Mouse (Mus musculus): Measurements from ENCODE around the gene Haspin. TPM values are rescaled to one million over a fixed set of nuclear protein-coding genes. Genes with fewer than 3 reads are reported as not detected.
"Not testable (repeated sequence)": the region's sequence is repeated elsewhere in the genome, so short reads cannot be mapped to it uniquely, and the experiment has no call there.

Haspin gene
- total RNA-seq, 1 experiment from 2014 or later, result 12.2 TPM

DNA sequence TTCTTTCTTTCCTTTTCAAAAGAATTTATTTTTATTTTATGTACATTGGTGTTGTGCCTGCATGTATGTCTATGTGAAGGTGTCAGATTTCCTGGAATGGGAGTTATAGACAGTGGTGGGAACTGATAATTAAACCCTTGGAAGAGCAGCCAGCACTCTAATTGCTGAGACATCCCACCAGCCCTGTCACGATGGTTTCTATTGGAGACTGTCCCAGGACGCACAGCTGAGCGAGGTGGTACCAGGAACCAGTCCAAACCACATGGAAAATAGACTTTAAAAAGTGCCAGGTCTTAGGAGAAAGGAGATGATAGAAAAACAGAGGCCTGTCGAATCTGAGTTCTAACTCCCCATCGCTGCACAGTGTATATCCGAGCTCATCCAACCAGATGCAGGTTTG is 17.0 kb upstream of the Haspin start:
- no peak for ATAC-seq (replicated peaks in 1 of 2; ENCODE audit: insufficient read depth in 1 of 2, low FRiP score in 2 of 2, low TSS enrichment in 1 of 2, low read depth in 1 of 2, poor library complexity in 2 of 2, severe bottlenecking in 2 of 2)

DNA sequence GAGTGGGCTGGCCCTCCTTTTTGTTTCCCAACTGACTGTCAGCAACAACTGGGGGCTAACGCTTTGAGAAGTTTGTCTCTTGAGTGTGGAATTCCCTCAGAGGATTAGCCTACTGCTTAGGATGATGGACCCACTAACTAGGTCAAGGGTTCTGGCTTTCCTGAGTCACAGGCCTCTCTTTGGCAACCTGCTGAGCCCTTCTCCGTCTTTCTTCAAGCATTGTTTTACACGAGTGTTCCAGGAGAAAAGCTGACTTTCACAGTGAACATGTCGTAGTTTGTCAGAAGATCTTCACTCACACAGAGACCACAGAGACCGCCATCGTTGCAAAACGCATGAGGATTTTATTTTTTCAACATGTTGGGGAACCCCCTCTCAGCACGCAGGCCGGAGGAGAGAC is 10.1 kb upstream of the Haspin start:
- no peak for ATAC-seq (replicated peaks in 1 of 2; ENCODE audit: insufficient read depth in 1 of 2, low FRiP score in 2 of 2, low TSS enrichment in 1 of 2, low read depth in 1 of 2, poor library complexity in 2 of 2, severe bottlenecking in 2 of 2)

- no peak for ATAC-seq (replicated peaks in 1 of 2; ENCODE audit: insufficient read depth in 1 of 2, low FRiP score in 2 of 2, low TSS enrichment in 1 of 2, low read depth in 1 of 2, poor library complexity in 2 of 2, severe bottlenecking in 2 of 2)
These were observed 8.9 kb upstream of the Haspin start for GRCm38 (mm10) chr11:73146975-73147365.

- no peak for ATAC-seq (replicated peaks in 1 of 2; ENCODE audit: insufficient read depth in 1 of 2, low FRiP score in 2 of 2, low TSS enrichment in 1 of 2, low read depth in 1 of 2, poor library complexity in 2 of 2, severe bottlenecking in 2 of 2)
These were observed 8.2 kb upstream of the Haspin start for GRCm38 (mm10) chr11:73146026-73146974.

DNA sequence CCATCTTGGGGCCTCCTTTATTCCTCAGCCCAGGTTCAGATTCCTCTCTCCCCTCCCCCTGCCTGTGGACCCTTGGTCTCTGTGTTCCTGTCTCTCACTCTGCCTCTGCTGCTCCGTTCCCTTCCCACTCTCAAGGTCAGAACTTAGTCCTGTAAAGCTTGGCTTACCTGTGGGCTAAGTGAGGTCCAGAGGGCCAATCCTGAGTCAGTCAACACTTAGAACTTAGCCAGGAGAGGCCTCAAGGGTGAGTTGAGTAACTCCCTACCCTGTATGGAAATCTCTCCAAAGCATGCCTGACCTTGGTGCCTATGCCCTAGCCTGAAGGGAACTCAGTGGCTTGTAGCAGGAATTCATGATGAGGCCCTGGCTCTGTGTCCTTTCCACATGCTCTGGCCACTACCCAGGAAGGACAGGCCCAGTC is 6.2 kb upstream of the Haspin start:
- ATAC-seq (replicated peaks in 1 of 2; ENCODE audit: insufficient read depth in 1 of 2, low FRiP score in 2 of 2, low TSS enrichment in 1 of 2, low read depth in 1 of 2, poor library complexity in 2 of 2, severe bottlenecking in 2 of 2), result no peak

DNA sequence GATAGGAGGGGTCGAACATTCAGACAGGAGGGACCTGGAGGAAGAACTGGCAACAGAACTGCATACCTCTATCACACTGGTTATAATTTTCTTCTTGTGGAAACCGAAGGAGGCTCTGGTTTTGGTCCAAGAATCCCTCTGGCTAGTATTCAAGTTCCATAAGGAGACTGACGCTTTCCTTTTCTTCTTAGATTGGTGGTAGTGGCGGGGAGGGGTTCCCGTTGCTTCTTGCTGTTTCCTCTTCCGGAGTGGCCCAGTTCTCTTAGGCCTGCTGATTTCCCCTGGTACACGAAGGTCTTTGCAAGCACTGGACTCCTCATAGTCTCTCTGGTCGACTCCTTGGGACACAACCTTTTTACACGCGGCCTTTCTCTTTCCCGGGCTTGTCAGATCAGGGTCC is 978 bp downstream of the Haspin start:
- no peak; a peak in 1 of 4 replicates for ATAC-seq (replicated peaks in 1 of 2; ENCODE audit: insufficient read depth in 1 of 2, low FRiP score in 2 of 2, low TSS enrichment in 1 of 2, low read depth in 1 of 2, poor library complexity in 2 of 2, severe bottlenecking in 2 of 2)

GRCm38 (mm10) chr11:73136587-73136986 is 1.5 kb downstream of the Haspin start:
- ATAC-seq (replicated peaks in 1 of 2; ENCODE audit: insufficient read depth in 1 of 2, low FRiP score in 2 of 2, low TSS enrichment in 1 of 2, low read depth in 1 of 2, poor library complexity in 2 of 2, severe bottlenecking in 2 of 2), result no peak

GRCm38 (mm10) chr11:73134222-73134621 is 3.9 kb downstream of the Haspin start:
- no peak for ATAC-seq (replicated peaks in 1 of 2; ENCODE audit: insufficient read depth in 1 of 2, low FRiP score in 2 of 2, low TSS enrichment in 1 of 2, low read depth in 1 of 2, poor library complexity in 2 of 2, severe bottlenecking in 2 of 2)

- ATAC-seq (replicated peaks in 1 of 2; ENCODE audit: insufficient read depth in 1 of 2, low FRiP score in 2 of 2, low TSS enrichment in 1 of 2, low read depth in 1 of 2, poor library complexity in 2 of 2, severe bottlenecking in 2 of 2), result peak in 1 of 2 experiments; percentile 38; a peak in 1 of 4 replicates
These were observed 5.1 kb downstream of the Haspin start for GRCm38 (mm10) chr11:73132999-73133398.

DNA sequence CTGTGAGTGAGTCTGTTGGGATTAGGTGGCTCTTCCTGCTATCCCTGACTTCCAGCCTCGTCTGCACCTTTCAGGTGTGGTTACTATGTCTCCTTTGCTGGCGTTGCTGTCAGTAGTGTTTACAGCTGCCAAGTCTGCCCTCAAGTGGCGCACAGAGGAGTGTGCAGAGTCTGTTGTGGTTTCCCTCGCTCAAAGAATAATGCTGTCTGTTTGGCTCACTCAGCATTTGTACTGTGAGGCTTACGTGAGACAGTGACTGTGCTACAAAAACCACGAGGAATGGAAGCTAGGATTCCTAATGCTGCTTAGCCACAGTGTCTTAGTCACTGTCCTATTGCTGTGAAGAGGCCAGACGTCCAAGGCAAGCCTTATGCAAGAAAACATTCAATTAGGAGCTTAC is 7.1 kb downstream of the Haspin start:
- ATAC-seq (replicated peaks in 1 of 2; ENCODE audit: insufficient read depth in 1 of 2, low FRiP score in 2 of 2, low TSS enrichment in 1 of 2, low read depth in 1 of 2, poor library complexity in 2 of 2, severe bottlenecking in 2 of 2), result peak; percentile 68 to 78; a peak in 3 of 4 replicates

GRCm38 (mm10) chr11:73126495-73126894 is 11.6 kb downstream of the Haspin start:
- no peak for ATAC-seq (replicated peaks in 1 of 2; ENCODE audit: insufficient read depth in 1 of 2, low FRiP score in 2 of 2, low TSS enrichment in 1 of 2, low read depth in 1 of 2, poor library complexity in 2 of 2, severe bottlenecking in 2 of 2)

DNA sequence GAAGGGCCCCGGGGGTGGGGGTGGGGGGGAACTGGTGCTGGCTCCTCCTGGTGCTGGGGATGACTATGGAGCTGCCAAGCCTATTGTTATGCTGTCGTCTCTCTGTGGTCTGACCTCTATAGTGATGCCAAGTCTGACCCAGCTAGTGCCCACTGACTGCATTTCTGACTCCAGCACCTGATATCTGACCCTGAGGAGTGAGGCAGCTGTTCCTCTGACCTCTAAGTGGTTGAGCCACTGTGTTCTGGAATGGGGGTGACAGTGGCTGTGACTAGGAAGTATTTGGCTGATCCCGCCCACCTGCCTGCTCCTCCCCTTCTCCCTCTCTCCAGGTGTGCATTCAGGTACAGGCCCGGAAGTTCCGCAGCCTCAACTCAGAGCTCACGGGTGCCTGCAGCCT is 26.7 kb downstream of the Haspin start:
- no peak for ATAC-seq (replicated peaks in 1 of 2; ENCODE audit: insufficient read depth in 1 of 2, low FRiP score in 2 of 2, low TSS enrichment in 1 of 2, low read depth in 1 of 2, poor library complexity in 2 of 2, severe bottlenecking in 2 of 2)

DNA sequence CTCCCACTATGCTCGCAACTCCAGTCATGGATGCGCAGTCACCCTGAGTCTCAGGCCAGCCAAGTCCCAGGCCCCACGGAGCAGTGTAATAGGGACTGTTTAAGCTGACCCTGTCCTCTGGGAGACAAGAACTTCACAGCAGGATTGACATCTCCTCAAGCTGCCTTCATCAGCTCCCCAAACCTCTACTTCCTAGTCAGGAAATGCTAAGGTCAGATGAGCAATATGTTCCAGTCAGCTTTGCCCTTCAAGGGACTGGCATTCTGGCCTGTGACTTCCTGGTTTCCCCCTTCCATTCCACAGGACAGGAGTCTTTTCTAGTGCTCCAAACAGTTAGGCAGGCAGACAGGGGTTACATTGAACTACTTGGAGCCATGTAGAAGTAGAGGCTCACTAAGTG is 28.2 kb downstream of the Haspin start:
- no peak for ATAC-seq (replicated peaks in 1 of 2; ENCODE audit: insufficient read depth in 1 of 2, low FRiP score in 2 of 2, low TSS enrichment in 1 of 2, low read depth in 1 of 2, poor library complexity in 2 of 2, severe bottlenecking in 2 of 2)

- ATAC-seq (replicated peaks in 1 of 2; ENCODE audit: insufficient read depth in 1 of 2, low FRiP score in 2 of 2, low TSS enrichment in 1 of 2, low read depth in 1 of 2, poor library complexity in 2 of 2, severe bottlenecking in 2 of 2), result no peak
These were observed 29.0 kb downstream of the Haspin start for GRCm38 (mm10) chr11:73108898-73109625.

GRCm38 (mm10) chr11:73108195-73108897 is 29.7 kb downstream of the Haspin start:
- peak; percentile 74 to 84 for ATAC-seq (replicated peaks in 1 of 2; ENCODE audit: insufficient read depth in 1 of 2, low FRiP score in 2 of 2, low TSS enrichment in 1 of 2, low read depth in 1 of 2, poor library complexity in 2 of 2, severe bottlenecking in 2 of 2)

- not testable (repeated sequence) for ATAC-seq (replicated peaks in 1 of 2; ENCODE audit: insufficient read depth in 1 of 2, low FRiP score in 2 of 2, low TSS enrichment in 1 of 2, low read depth in 1 of 2, poor library complexity in 2 of 2, severe bottlenecking in 2 of 2)
These were observed 30.7 kb downstream of the Haspin start for GRCm38 (mm10) chr11:73107358-73107757.

GRCm38 (mm10) chr11:73105246-73105645 is 32.8 kb downstream of the Haspin start:
- ATAC-seq (replicated peaks in 1 of 2; ENCODE audit: insufficient read depth in 1 of 2, low FRiP score in 2 of 2, low TSS enrichment in 1 of 2, low read depth in 1 of 2, poor library complexity in 2 of 2, severe bottlenecking in 2 of 2), result no peak

- no peak for ATAC-seq (replicated peaks in 1 of 2; ENCODE audit: insufficient read depth in 1 of 2, low FRiP score in 2 of 2, low TSS enrichment in 1 of 2, low read depth in 1 of 2, poor library complexity in 2 of 2, severe bottlenecking in 2 of 2)
These were observed 36.8 kb downstream of the Haspin start for GRCm38 (mm10) chr11:73101308-73101707.
